Mouse (Mus musculus): ENCODE measurements at regions not wholly inside any gene's neighbourhood (a gene's known extent, or its start where the extent isn't known, plus 50 kb on each side); places are given as distances from the start of the nearest gene placed in this dataset.

- no peak for TF ChIP-seq POLR2A (IDR thresholded peaks at IDR 0.05; ENCODE audit: control insufficient read depth, low read depth, low read length)
- TF ChIP-seq CTCF (IDR thresholded peaks at IDR 0.05; ENCODE audit: control insufficient read depth, insufficient read depth, insufficient replicate concordance, low read depth, low read length), result no peak
Measured at GRCm38 (mm10) chr6:51173620-51174442, 258.6 kb upstream of the Nfe2l3 start.
